ENCODE assay signal across 8 mouse cellular contexts in the genomic region with DNA sequence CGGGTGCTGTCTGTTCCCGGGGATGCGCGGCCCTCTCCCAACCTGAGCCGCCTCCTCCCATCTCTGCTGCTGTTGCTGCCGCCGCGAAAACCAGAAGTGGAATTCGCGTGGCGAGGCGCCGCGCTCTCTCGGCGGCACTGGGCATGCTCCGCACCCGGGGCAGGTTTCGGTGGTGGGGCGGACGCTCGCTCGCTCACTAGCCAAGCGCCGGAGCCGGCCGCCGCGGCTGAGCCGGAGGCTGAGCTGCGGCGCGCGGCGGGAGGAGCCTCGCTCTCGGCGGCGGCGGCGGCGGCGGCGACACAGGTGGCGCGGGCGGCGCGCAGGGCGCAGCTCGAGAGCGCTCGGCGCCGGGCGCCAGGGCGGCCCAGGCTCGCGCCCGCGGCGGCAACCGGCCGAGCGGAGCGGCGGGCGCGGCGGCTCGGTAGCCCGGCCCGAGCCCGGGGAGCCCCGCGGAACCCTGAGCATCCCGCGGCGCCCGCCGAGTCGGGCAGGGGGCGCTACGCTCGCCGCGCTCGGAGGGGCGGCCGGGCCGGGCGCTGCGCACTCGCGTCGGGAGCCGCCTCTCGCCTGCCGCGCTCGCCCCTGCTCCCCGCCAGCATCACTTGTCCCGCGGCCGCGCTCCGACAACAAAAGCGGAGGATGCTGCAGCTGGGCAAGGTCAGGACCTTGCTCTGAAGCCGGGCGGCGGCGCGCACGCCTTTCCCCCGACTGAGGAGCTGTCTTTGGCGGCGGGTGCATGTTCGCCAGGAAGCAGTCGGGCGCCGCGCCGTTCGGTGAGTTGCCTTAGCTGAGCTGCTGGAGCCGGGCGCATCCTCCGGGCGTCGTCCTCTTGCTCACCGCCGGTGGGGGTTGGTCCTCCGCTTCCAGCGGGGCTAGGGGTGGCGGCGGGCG. TPM values are rescaled to one million over a fixed set of nuclear protein-coding genes. Genes with fewer than 3 reads are reported as not detected.
DNase-seq lines count a peak whose midpoint lies in the region; ATAC-seq and TF ChIP-seq lines count a peak whose summit lies in the region.

A gene (plus strand): TSS at position 203 of the 891 bp plus-strand sequence.

- peak within 1 kb of the TSS; percentile 72 for H3K4me3 ChIP-seq in forebrain, embryonic 13.5 days
- H3K4me3 ChIP-seq in hindbrain, embryonic 16.5 days (ENCODE audit: low read length): peak within 1 kb of the TSS; percentile 94
- peak within 1 kb of the TSS; percentile 83 for H3K4me3 ChIP-seq in left cerebral cortex, adult 2 months

- CTCF ChIA-PET in Patski (lab: Charles Lee): no interaction called here

- peaks cover 20% of the 10 kb centered on the region for H3K4me1 ChIP-seq in forebrain, embryonic 13.5 days
- H3K4me1 ChIP-seq in hindbrain, embryonic 16.5 days (ENCODE audit: control insufficient read depth, insufficient read depth, low read depth, low read length): peaks cover 4% of the 10 kb centered on the region

- H3K9ac ChIP-seq in forebrain, embryonic 13.5 days: peak within 1 kb of the TSS; percentile 91
- H3K9ac ChIP-seq in hindbrain, embryonic 16.5 days (ENCODE audit: low read depth, low read length): peak within 1 kb of the TSS; percentile 97

- peaks cover 27% of the 10 kb centered on the region for H3K27me3 ChIP-seq in Patski
- 0 out of 2 replicates have a peak, but pooled peaks cover 5% of the 10 kb centered on the region for H3K27me3 ChIP-seq in forebrain, embryonic 13.5 days
- no peaks in the 10 kb centered on the region for H3K27me3 ChIP-seq in hindbrain, embryonic 16.5 days (replicated peaks; ENCODE audit: control insufficient read depth, insufficient read depth, low read length)

- intact Hi-C loops in left cerebral cortex, adult 2 months (cut with DNase I): loop anchor here (5.0 to 10.0 kb wide), 6 partner anchors 105 to 1075 kb away; no protein-coding TSS in a partner anchor

- H3K4me2 ChIP-seq in forebrain, embryonic 13.5 days: peak within 1 kb of the TSS; percentile 68
- H3K4me2 ChIP-seq in hindbrain, embryonic 16.5 days (ENCODE audit: low read length): peak within 1 kb of the TSS; percentile 70

- TF ChIP-seq CTCF in Patski (IDR thresholded peaks at IDR 0.05): no peak
- peak; percentile 7; the same call in 1 of the 2 replicates for TF ChIP-seq CTCF in left cerebral cortex, adult 2 months (IDR thresholded peaks at IDR 0.05)

- under 1% methylated on average over 48 of the region's 136 CpGs for WGBS in forebrain, embryonic 13.5 days
- WGBS in hindbrain, embryonic 16.5 days: under 1% methylated on average over 101 of the region's 136 CpGs

- in situ Hi-C loops in Patski (cut with MboI; ENCODE audit: low pct_unique_long_range_greater_than_20kb): no loop called here

- POLR2A ChIA-PET in Patski (lab: Charles Lee): no interaction called here

- no peaks in the 10 kb centered on the region for H3K9me3 ChIP-seq in forebrain, embryonic 13.5 days (replicated peaks)
- H3K9me3 ChIP-seq in hindbrain, embryonic 16.5 days (ENCODE audit: control insufficient read depth, low read length): no peaks in the 10 kb centered on the region

- peak within 1 kb of the TSS; percentile 98 for H3K27ac ChIP-seq in forebrain, embryonic 13.5 days
- peak within 1 kb of the TSS; percentile 99 for H3K27ac ChIP-seq in hindbrain, embryonic 16.5 days (ENCODE audit: low read depth, low read length)
- peak within 1 kb of the TSS; percentile 96 for H3K27ac ChIP-seq in left cerebral cortex, adult 2 months

- peak; percentile 36 for ATAC-seq in Patski
- ATAC-seq in cerebellum, adult (ENCODE audit: insufficient number of reproducible peaks, low FRiP score, low TSS enrichment): peak; percentile 89
- peak; percentile 89 for ATAC-seq in forebrain, embryonic 13.5 days
- peak; percentile 94 for ATAC-seq in hindbrain, embryonic 16.5 days

- no peak for DNase-seq in Patski (ENCODE audit: low read depth, low spot score)
- peak; percentile 87 to 89 for DNase-seq in left cerebral cortex, adult 2 months (ENCODE audit: extremely low spot score in 1 of 2, low spot score in 2 of 2)
- peak; percentile 36 for DNase-seq in lung, postnatal 14 days
- peak; percentile 83 for DNase-seq in right cerebral cortex, postnatal 14 days
- no peak for DNase-seq in spleen, postnatal 36 days (ENCODE audit: low spot score in 2 of 2)

- no peaks in the 10 kb centered on the region for H3K36me3 ChIP-seq in forebrain, embryonic 13.5 days (ENCODE audit: poor library complexity, severe bottlenecking)
- no peaks in the 10 kb centered on the region for H3K36me3 ChIP-seq in hindbrain, embryonic 16.5 days (ENCODE audit: control insufficient read depth, insufficient read depth, low read length)

RNA-seq across cellular contexts. Expression of the gene that starts here (rescaled TPM):
- 0.27 TPM for polyA plus RNA-seq in Patski (2021)
- polyA plus RNA-seq in forebrain, embryonic 13.5 days (2015; fragmentation: Nextera tagmentation; extraction: Ambion mirVana): 60.4 and 60.7 TPM in 2 replicates
- polyA plus RNA-seq in hindbrain, embryonic 16.5 days (2015; fragmentation: Nextera tagmentation; extraction: Ambion mirVana): 56.9 and 59.9 TPM in 2 replicates
- 100 to 1,000 TPM; 274 to 276 TPM for total RNA-seq in left cerebral cortex, adult 2 months (2021)

Comparison
In these comparisons a context has a peak if more than half of its experiments do, and no peak if none do; other contexts are left out.
1. RNA of the gene that starts here (polyA plus RNA-seq): 60.4 to 60.7 TPM in forebrain, embryonic 13.5 days and 56.9 to 59.9 TPM in hindbrain, embryonic 16.5 days; 0.27 TPM in Patski (single experiment); every median in the first group is over 10 times any median in the second.
2. Peak in ATAC-seq in Patski; RNA of the gene not detected or under 1 TPM.
3. ATAC-seq: peak in every context shown above with its lines; median percentile 94 in hindbrain, embryonic 16.5 days; 89 in cerebellum, adult; 89 in forebrain, embryonic 13.5 days; 36 in Patski.
4. DNase-seq: peak in left cerebral cortex, adult 2 months (2 of 2), lung, postnatal 14 days (single experiment) and right cerebral cortex, postnatal 14 days (single experiment); none in Patski (single experiment) and spleen, postnatal 36 days (0 of 2).
5. Peak in every context shown above with its lines, with median percentiles within 50 percentile points of each other: H3K27ac ChIP-seq and H3K4me3 ChIP-seq.